Mouse (Mus musculus): ENCODE results near the gene Gata3.

DNA sequence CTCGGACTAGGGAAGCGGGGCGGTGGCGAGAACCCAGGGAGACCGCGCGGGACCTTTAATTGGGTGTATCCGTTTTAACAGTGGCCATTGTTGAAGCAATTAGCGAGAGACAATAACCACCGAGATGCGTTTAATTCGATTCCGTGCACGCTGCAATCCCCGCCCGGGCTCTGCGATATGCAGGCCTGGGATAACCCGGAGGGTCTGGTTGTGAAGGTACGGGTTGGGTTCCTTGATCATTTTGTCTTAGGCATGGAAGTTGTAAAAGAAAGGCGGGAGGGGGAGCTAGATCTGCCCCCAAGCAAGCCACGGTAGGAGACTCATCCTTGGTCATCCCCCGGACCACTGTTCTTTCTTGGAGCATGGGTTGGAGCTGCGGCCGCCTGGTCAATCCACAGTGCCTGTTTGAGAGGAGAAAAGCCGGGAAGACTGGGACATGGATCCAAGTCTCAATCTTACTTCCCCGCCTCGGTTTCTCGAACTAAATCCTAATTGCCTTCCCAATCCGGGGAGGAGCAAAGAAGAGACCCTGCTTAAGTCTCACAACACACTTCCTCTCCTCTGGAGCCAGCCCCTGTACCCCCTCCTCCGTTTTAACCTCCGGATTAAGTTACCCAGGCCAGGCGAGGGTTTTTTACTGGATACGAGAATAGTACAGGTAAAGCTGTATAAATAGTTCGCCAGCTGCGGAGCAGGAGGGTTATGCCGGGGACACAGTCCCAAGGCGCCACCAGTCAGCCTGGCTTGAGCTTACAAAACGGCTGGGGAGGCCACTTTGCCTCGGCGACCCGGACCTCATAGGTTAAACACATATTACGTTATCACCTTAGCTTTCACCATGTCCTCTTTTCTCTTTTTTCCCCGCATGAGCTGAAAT, 6.7 kb downstream of the Gata3 start:
- TF ChIP-seq CTCF (IDR thresholded peaks at IDR 0.05; ENCODE audit: low read depth, low read length) (no peak), POLR2A (IDR thresholded peaks at IDR 0.05; ENCODE audit: extremely low read depth, insufficient read depth, low read length) (no peak)
